Mouse (Mus musculus) v-Abl transformed pro-B cells (cell line): ENCODE results near the gene Mthfsd.

Experiments
- in situ Hi-C, 2 experiments: fragments of 400-800 bp; cut with MboI; formaldehyde crosslinking; loops; one replicate each; pipeline ENCODE4 v1.15.1; 2025; ENCODE audit not compliant: unreplicated experiment in 2 of 2

Mthfsd gene

DNA sequence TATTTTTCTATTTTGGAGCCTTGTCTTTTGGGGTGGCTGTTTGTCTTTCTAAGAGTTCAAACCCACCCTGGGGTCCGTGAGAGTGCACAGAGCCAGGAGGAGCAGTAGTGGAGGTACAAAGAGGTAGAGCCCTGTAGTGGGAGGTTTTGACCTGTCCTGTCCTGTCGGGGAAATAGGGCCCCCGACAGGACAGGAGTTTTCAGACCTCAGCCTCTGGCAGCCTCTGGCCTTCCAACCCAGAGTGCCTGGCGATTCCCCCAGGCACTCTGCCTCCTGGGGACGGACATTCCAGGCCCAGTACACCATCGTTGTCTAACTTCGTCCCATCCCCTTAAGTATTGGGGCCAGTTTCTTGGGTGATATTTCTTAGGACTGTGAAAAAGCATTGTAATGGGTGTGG is 14.2 kb upstream of the Mthfsd start:
- in situ Hi-C loops = no loop called here

DNA sequence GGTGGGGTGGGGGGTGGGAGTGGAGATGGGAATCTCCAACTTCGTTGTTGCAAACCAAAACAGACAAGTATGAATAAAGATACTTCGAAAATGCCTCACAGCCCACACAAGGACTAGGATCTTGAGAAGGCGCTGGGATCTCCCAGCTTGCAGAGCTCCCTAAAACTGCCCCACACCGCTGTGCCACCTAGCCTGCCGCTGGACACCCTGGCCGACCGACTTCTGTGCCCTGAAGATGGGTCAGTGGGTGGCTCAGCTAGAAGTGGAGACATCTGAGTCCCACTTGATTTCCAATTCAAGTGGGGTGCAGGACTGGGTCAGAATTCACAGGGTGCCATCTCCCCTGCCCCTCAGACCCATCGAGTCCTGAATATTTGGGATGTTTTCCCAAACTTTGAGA is 13.5 kb upstream of the Mthfsd start:
- in situ Hi-C loops = no loop called here

DNA sequence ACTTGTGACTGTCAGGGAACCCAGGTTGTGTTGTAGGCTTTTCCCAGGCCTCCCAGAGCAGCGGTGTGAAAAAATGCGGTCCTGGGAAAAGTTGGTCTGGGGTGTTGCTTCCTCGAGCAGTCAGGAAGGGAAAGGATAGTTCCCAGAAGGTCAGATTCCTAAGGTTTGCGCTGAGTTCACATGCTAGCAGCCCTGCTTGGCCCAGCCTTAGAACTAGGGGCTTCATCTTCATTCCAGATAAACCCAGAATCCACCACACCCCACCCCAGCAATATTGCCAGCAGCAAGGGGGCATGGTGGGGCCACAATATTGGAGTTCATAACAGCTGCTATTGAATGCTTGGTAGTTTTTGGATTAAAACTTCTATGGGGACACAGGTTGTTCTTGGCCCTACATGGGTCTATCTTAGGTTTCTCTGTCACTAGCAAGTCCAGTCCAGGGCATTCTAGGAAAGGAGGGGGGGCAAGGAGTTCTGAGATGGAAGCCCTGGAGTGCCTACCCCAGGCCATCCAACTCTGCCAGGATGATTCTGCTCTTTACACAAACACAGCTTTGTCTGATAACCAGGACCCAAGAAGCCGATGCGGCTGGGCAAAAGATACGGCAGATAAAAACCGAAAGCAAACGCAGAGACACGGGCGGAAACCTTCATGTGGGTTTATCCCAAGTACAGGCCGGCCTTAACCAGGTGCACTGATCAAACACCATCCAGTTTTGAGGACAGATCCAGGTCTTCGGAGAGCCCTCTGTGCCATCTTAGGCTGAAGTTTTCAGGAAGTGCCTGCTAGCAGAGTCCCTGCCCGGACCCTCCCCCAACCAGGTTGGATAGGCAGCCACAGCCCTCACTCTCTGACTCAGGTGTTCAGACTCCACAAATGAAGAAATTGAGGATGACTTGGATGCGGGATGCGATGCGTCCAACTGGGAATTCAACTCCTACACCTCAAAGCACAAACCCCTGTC is 12.5 kb upstream of the Mthfsd start:
- in situ Hi-C loops = no loop called here

GRCm38 (mm10) chr8:121119635-121120455 is 11.7 kb upstream of the Mthfsd start:
- in situ Hi-C loops = loop anchor here (10.0 kb wide), 3 partner anchors 275 to 565 kb away; no protein-coding TSS in a partner anchor

GRCm38 (mm10) chr8:121118634-121119420 is 10.6 kb upstream of the Mthfsd start:
- in situ Hi-C loops = loop anchor here (10.0 kb wide), 3 partner anchors 276 to 566 kb away; no protein-coding TSS in a partner anchor

- in situ Hi-C loops = loop anchor here (10.0 kb wide), 3 partner anchors 277 to 567 kb away; no protein-coding TSS in a partner anchor
Observed at GRCm38 (mm10) chr8:121117906-121118305, 9.7 kb upstream of the Mthfsd start.

GRCm38 (mm10) chr8:121117186-121117651 is 9.0 kb upstream of the Mthfsd start:
- in situ Hi-C loops = loop anchor here (10.0 kb wide), 3 partner anchors 278 to 568 kb away; no protein-coding TSS in a partner anchor

- in situ Hi-C loops = loop anchor here (10.0 kb wide), 3 partner anchors 278 to 568 kb away; no protein-coding TSS in a partner anchor
Observed at GRCm38 (mm10) chr8:121116591-121117185, 8.5 kb upstream of the Mthfsd start.

DNA sequence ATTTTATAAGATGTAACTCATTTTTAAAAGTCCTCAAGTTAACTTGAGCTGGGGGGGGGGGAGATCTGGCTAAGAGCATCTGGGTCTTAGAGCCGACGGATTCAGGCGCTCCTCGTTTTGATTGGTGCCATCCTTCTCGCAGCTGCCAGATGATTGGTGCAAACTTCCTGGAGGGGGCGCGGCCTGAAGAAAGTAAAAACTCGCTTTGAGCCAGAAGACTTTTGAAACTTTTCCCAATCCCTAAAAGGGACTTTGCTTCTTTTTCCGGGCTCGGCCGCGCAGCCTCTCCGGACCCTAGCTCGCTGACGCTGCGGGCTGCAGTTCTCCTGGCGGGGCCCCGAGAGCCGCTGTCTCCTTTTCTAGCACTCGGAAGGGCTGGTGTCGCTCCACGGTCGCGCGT is 7.8 kb upstream of the Mthfsd start, which contains the start of gene Foxc2:
Gene Foxc2 (plus strand): TSS at position 224 of the 400 bp plus-strand sequence.
- in situ Hi-C loops = loop anchor here (10.0 kb wide), 3 partner anchors 279 to 569 kb away; no protein-coding TSS in a partner anchor

DNA sequence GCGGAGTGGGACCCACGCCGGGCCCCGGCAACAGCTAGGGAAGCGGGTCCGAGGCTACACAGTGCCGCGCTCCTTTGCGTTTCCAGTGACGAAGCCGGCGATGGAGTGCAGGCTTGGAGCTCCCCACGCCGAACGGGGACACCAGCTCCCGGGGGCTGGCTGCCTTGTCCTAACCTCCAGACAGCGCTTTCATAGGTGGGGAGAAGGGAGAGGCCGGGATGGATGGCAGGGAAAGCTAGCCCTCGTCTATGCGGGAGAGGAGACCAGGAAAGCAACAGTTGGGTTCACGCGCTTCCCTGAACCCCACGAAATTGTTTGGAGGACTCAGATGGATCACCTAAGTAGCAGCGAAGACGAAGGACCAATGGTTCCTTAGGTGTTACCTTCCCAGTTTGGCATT is 6.9 kb upstream of the Mthfsd start:
- in situ Hi-C loops = loop anchor here (10.0 kb wide), 3 partner anchors 280 to 570 kb away; no protein-coding TSS in a partner anchor

- in situ Hi-C loops = loop anchor here (5.0 to 10.0 kb wide), 6 partner anchors 282 to 572 kb away; no protein-coding TSS in a partner anchor
Observed at GRCm38 (mm10) chr8:121113261-121113660, 5.1 kb upstream of the Mthfsd start.

DNA sequence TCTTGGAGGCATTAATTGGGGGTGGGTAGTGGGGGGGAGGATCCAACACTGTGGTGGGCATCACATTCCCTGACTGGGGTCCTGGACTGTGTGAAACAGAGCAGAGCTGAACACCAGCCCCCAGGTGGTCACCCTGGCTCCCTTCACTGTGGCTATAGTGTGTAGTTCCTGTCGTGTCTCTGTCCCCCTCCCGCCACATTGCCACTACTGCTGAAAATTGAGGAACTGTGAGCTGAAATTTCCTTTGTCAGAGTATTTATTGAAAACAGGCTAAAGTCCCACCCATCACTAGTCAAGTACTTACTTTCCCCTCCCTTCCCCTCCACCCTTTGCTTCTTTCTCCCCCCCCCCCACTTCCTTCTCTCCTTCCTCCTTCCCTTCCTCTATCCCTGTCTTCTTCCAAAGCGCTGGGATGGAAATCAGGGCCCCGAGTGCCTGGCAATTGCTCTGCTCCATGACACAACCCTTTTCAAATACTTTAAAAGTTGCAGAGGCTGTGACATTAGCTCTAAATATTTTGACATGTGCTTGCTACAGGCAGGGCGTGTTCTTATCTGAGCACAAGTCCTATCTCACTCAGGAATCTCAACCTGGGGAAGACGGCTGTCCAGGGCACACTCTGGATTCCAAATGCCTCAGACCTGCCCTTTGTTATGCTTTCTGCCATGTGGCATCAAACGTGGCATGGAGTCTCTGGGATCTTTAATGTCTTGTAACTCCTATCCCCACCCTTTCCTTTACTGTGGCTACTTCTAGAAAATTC is 3.1 kb upstream of the Mthfsd start:
- in situ Hi-C loops = loop anchor here (5.0 to 10.0 kb wide), 6 partner anchors 283 to 573 kb away; no protein-coding TSS in a partner anchor

DNA sequence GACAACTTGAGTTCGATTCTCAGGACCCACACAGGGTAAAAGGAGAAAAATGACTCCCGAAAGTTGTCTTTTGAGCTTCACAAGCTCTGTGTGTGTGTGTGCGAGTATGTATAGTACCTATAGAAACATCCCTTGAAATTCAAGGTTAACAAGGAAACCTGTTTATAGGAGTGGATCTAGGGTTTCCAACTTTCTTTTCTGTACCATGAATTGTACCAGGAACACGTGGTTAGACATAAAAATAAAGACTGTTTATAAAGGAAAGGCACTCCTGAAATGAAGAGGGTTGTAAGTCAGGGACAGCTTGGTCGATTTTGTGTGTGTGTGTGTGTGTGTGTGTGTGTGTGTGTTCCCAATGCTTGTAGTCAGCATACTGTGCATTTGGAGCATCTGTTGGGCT is 465 bp upstream of the Mthfsd start:
- in situ Hi-C loops = no loop called here

DNA sequence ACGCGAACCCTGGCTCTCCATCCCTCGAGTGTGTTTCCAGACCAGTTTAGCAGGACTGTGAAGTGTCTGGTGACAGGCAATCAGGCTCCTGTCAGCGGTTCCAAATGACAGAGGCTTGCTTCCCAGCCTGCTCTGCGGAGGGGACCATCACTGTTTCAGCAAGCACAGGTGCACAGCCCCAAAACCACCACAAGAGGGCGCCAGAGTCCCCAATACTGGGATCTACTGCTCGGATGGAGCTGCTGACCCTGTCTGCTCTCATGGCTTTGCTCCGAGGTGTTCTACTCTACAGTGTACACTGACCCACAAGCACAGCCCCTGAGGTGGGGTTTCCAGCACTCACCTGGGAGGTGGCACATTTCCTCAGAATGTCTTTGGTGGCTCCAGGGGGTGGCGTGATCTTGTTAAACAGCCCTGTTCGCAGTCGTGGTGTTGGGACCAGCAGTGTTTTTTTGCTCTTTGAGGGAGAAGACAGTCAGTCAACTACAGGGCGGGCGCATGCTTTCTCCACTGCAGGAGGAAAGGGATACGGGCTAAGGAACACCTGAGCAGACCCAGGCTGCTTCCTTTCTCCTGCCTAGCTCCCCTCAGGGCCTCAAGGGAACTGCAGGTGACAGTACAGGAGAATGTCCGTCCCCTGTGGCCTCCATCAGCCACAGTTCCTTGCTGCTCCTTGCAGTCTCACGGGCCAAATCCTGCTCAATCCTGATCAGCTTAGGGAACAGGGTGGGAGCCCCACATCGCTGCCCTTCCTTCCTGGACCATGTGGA is 4.0 kb downstream of the Mthfsd start:
- in situ Hi-C loops = no loop called here

DNA sequence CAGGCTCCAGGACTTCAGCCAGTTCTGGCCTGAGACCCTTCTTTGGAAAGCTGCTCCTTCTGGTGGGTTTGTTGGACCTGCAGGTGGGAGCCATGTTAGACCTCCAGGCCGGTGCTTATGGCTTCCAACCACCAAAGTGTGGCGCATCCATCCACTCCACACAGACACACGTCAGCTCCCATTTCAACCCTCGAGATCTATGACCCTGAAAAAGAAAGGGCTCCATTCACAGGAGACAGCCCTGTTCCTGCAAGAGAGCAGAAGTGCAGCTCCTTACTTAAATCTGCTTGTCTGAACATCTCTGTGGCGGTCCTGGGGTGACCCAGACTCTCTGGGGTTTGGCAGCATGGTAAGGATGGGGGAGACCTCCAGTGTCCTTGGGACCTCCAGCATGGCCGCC is 14.7 kb downstream of the Mthfsd start:
- in situ Hi-C loops = loop anchor here (5.0 kb wide), 2 partner anchors 266 to 416 kb away; no protein-coding TSS in a partner anchor

GRCm38 (mm10) chr8:121092627-121093026 is 15.6 kb downstream of the Mthfsd start:
- in situ Hi-C loops = loop anchor here (5.0 kb wide), 2 partner anchors 265 to 415 kb away; no protein-coding TSS in a partner anchor

DNA sequence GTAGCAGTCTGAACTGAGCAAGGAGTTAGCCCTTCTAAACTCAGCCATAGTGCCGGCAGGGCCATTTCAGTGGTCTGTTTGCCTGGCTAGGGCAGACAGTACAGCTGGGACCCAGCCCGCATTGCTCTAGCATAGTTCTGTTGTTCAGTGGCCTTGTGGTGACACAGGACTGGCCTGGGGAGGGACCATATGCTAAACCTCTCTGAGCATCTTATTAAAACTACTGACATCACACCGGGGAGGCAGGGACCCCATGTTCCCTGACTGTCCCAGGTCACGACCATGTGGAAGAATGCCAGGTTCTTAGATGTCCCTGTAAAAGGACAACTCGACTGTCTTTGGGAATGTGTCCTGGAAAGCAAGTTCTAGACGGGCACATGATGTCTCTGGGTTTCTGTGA is 16.1 kb downstream of the Mthfsd start:
- in situ Hi-C loops = loop anchor here (5.0 kb wide), 2 partner anchors 265 to 415 kb away; no protein-coding TSS in a partner anchor
